Mouse (Mus musculus): ENCODE data around the gene Qtrt2. TPM values are rescaled to one million over a fixed set of nuclear protein-coding genes. Genes with fewer than 3 reads are reported as not detected.

The Qtrt2 gene
- 23.3 and 26.3 TPM in 2 replicates for polyA plus RNA-seq (2014; fragmentation: Nextera tagmentation; extraction: Ambion mirVana)

- no peak for ATAC-seq (ENCODE audit: low FRiP score)
- H3K36me3 ChIP-seq (replicated peaks; ENCODE audit: control insufficient read depth, insufficient read depth), result no peaks in the 10 kb centered on the region
- WGBS, result 75% methylated on average over 6 of the region's 6 CpGs
These were observed at the start of gene Qtrt2 for GRCm38 (mm10) chr16:43926341-43926859. TSS of gene Qtrt2 (minus strand) at chr16:43926809.

GRCm38 (mm10) chr16:43973606-43974220 is 47.1 kb upstream of the Qtrt2 start:
- DNase-seq (ENCODE audit: low spot score) (no peak), ATAC-seq (ENCODE audit: low FRiP score) (no peak)
- H3K4me2 ChIP-seq (replicated peaks), result no peak overlapping the region
- 83% methylated on average over 22 of the region's 22 CpGs for WGBS
- no peak overlapping the region for H3K4me3 ChIP-seq (replicated peaks; ENCODE audit: low read length)
- H3K36me3 ChIP-seq (replicated peaks; ENCODE audit: control insufficient read depth, insufficient read depth), result no peaks in the 10 kb centered on the region
- no peaks in the 10 kb centered on the region for H3K9me3 ChIP-seq (ENCODE audit: control insufficient read depth, low read length)
- no peak overlapping the region for H3K9ac ChIP-seq
- peaks cover 8% of the 10 kb centered on the region; the same call in 1 of the 2 replicates for H3K27me3 ChIP-seq (ENCODE audit: control insufficient read depth, insufficient read depth, low read length)
- no peaks in the 10 kb centered on the region for H3K4me1 ChIP-seq (replicated peaks; ENCODE audit: control insufficient read depth, insufficient read depth, low read length)
- H3K27ac ChIP-seq, result no peak overlapping the region

More at GRCm38 (mm10) chr16:43926341-43926859, at the start of gene Qtrt2:
- DNase-seq (ENCODE audit: low spot score), result no peak
- Histone ChIP-seq H3K9me3 (ENCODE audit: control insufficient read depth, low read length) (no peaks in the 10 kb centered on the region), H3K4me3 (replicated peaks; ENCODE audit: low read length) (no peak within 1 kb of the TSS), H3K27me3 (ENCODE audit: control insufficient read depth, insufficient read depth, low read length) (no peaks in the 10 kb centered on the region), H3K4me1 (replicated peaks; ENCODE audit: control insufficient read depth, insufficient read depth, low read length) (0 out of 2 replicates have a peak, but pooled peaks cover 9% of the 10 kb centered on the region), H3K9ac (no peak within 1 kb of the TSS), H3K4me2 (replicated peaks) (no peak within 1 kb of the TSS), H3K27ac (no peak within 1 kb of the TSS)

GRCm38 (mm10) chr16:43973147-43973546 is 46.5 kb upstream of the Qtrt2 start:
- Histone ChIP-seq H3K27me3 (ENCODE audit: control insufficient read depth, insufficient read depth, low read length) (peaks cover 8% of the 10 kb centered on the region; the same call in 1 of the 2 replicates), H3K9ac (no peak overlapping the region), H3K9me3 (ENCODE audit: control insufficient read depth, low read length) (no peaks in the 10 kb centered on the region), H3K27ac (no peak overlapping the region), H3K4me1 (replicated peaks; ENCODE audit: control insufficient read depth, insufficient read depth, low read length) (no peaks in the 10 kb centered on the region), H3K4me3 (replicated peaks; ENCODE audit: low read length) (no peak overlapping the region), H3K4me2 (replicated peaks) (no peak overlapping the region), H3K36me3 (replicated peaks; ENCODE audit: control insufficient read depth, insufficient read depth) (no peaks in the 10 kb centered on the region)
- DNase-seq (ENCODE audit: low spot score), result no peak
- WGBS, result 93% methylated on average over 11 of the region's 11 CpGs
- no peak for ATAC-seq (ENCODE audit: low FRiP score)

GRCm38 (mm10) chr16:43972391-43972790 is 45.8 kb upstream of the Qtrt2 start:
- peaks cover under 1% of the 10 kb centered on the region; the same call in 1 of the 2 replicates for H3K27me3 ChIP-seq (ENCODE audit: control insufficient read depth, insufficient read depth, low read length)
- 89% methylated on average over 2 of the region's 2 CpGs for WGBS
- ATAC-seq (ENCODE audit: low FRiP score), result no peak

GRCm38 (mm10) chr16:43971741-43972140 is 45.1 kb upstream of the Qtrt2 start:
- ATAC-seq (ENCODE audit: low FRiP score) (no peak), DNase-seq (ENCODE audit: low spot score) (no peak)
- H3K27ac ChIP-seq, result no peak overlapping the region
- H3K4me3 ChIP-seq (replicated peaks; ENCODE audit: low read length), result no peak overlapping the region
- H3K9ac ChIP-seq, result no peak overlapping the region
- no peak overlapping the region for H3K4me2 ChIP-seq (replicated peaks)
- H3K4me1 ChIP-seq (replicated peaks; ENCODE audit: control insufficient read depth, insufficient read depth, low read length), result no peaks in the 10 kb centered on the region
- 95% methylated on average over 9 of the region's 9 CpGs for WGBS
- H3K36me3 ChIP-seq (replicated peaks; ENCODE audit: control insufficient read depth, insufficient read depth), result no peaks in the 10 kb centered on the region
- no peaks in the 10 kb centered on the region for H3K9me3 ChIP-seq (ENCODE audit: control insufficient read depth, low read length)
- no peaks in the 10 kb centered on the region for H3K27me3 ChIP-seq (ENCODE audit: control insufficient read depth, insufficient read depth, low read length)

More at GRCm38 (mm10) chr16:43972391-43972790, 45.8 kb upstream of the Qtrt2 start:
- H3K9me3 ChIP-seq (ENCODE audit: control insufficient read depth, low read length), result no peaks in the 10 kb centered on the region
- DNase-seq (ENCODE audit: low spot score), result no peak
- H3K36me3 ChIP-seq (replicated peaks; ENCODE audit: control insufficient read depth, insufficient read depth), result no peaks in the 10 kb centered on the region
- H3K4me2 ChIP-seq (replicated peaks), result no peak overlapping the region
- no peak overlapping the region for H3K4me3 ChIP-seq (replicated peaks; ENCODE audit: low read length)
- no peak overlapping the region for H3K9ac ChIP-seq
- no peak overlapping the region for H3K27ac ChIP-seq
- no peaks in the 10 kb centered on the region for H3K4me1 ChIP-seq (replicated peaks; ENCODE audit: control insufficient read depth, insufficient read depth, low read length)

GRCm38 (mm10) chr16:43971189-43971588 is 44.6 kb upstream of the Qtrt2 start:
- H3K4me1 ChIP-seq (replicated peaks; ENCODE audit: control insufficient read depth, insufficient read depth, low read length), result no peaks in the 10 kb centered on the region
- WGBS, result 95% methylated on average over 11 of the region's 11 CpGs
- no peaks in the 10 kb centered on the region for H3K27me3 ChIP-seq (ENCODE audit: control insufficient read depth, insufficient read depth, low read length)
- no peaks in the 10 kb centered on the region for H3K9me3 ChIP-seq (ENCODE audit: control insufficient read depth, low read length)
- no peak overlapping the region for H3K9ac ChIP-seq
- DNase-seq (ENCODE audit: low spot score) (no peak), ATAC-seq (ENCODE audit: low FRiP score) (no peak)
- H3K27ac ChIP-seq, result no peak overlapping the region
- H3K4me3 ChIP-seq (replicated peaks; ENCODE audit: low read length), result no peak overlapping the region
- no peaks in the 10 kb centered on the region for H3K36me3 ChIP-seq (replicated peaks; ENCODE audit: control insufficient read depth, insufficient read depth)
- no peak overlapping the region for H3K4me2 ChIP-seq (replicated peaks)

- no peak overlapping the region for H3K4me3 ChIP-seq (replicated peaks; ENCODE audit: low read length)
- H3K9ac ChIP-seq, result no peak overlapping the region
- no peak overlapping the region for H3K27ac ChIP-seq
- H3K9me3 ChIP-seq (ENCODE audit: control insufficient read depth, low read length), result no peaks in the 10 kb centered on the region
- DNase-seq (ENCODE audit: low spot score) (no peak), ATAC-seq (ENCODE audit: low FRiP score) (no peak)
- no peaks in the 10 kb centered on the region for H3K4me1 ChIP-seq (replicated peaks; ENCODE audit: control insufficient read depth, insufficient read depth, low read length)
- 95% methylated on average over 3 of the region's 3 CpGs for WGBS
- no peaks in the 10 kb centered on the region for H3K36me3 ChIP-seq (replicated peaks; ENCODE audit: control insufficient read depth, insufficient read depth)
- no peaks in the 10 kb centered on the region for H3K27me3 ChIP-seq (ENCODE audit: control insufficient read depth, insufficient read depth, low read length)
- no peak overlapping the region for H3K4me2 ChIP-seq (replicated peaks)
These were observed 43.8 kb upstream of the Qtrt2 start for GRCm38 (mm10) chr16:43970426-43970825.

- no peaks in the 10 kb centered on the region for H3K27me3 ChIP-seq (ENCODE audit: control insufficient read depth, insufficient read depth, low read length)
- H3K9me3 ChIP-seq (ENCODE audit: control insufficient read depth, low read length), result no peaks in the 10 kb centered on the region
- WGBS, result 64% methylated on average over 13 of the region's 13 CpGs
- H3K4me1 ChIP-seq (replicated peaks; ENCODE audit: control insufficient read depth, insufficient read depth, low read length), result no peaks in the 10 kb centered on the region
- no peak overlapping the region for H3K4me2 ChIP-seq (replicated peaks)
- ATAC-seq (ENCODE audit: low FRiP score) (peak; percentile 65; the same call in 1 of the 2 replicates), DNase-seq (ENCODE audit: low spot score) (peak; percentile 32)
- H3K27ac ChIP-seq, result peak overlapping the region; percentile 58
- H3K9ac ChIP-seq, result no peak overlapping the region
- H3K36me3 ChIP-seq (replicated peaks; ENCODE audit: control insufficient read depth, insufficient read depth), result no peaks in the 10 kb centered on the region
- H3K4me3 ChIP-seq (replicated peaks; ENCODE audit: low read length), result no peak overlapping the region
These were observed 39.3 kb upstream of the Qtrt2 start for GRCm38 (mm10) chr16:43965781-43966389.

GRCm38 (mm10) chr16:43963780-43964179 is 37.2 kb upstream of the Qtrt2 start:
- Histone ChIP-seq H3K4me1 (replicated peaks; ENCODE audit: control insufficient read depth, insufficient read depth, low read length) (no peaks in the 10 kb centered on the region), H3K27ac (no peak overlapping the region), H3K9ac (no peak overlapping the region), H3K27me3 (ENCODE audit: control insufficient read depth, insufficient read depth, low read length) (no peaks in the 10 kb centered on the region), H3K36me3 (replicated peaks; ENCODE audit: control insufficient read depth, insufficient read depth) (no peaks in the 10 kb centered on the region; the same call in 1 of the 2 replicates), H3K4me3 (replicated peaks; ENCODE audit: low read length) (no peak overlapping the region), H3K9me3 (ENCODE audit: control insufficient read depth, low read length) (no peaks in the 10 kb centered on the region), H3K4me2 (replicated peaks) (no peak overlapping the region)
- 85% methylated on average over 3 of the region's 3 CpGs for WGBS
- no peak for DNase-seq (ENCODE audit: low spot score)
- ATAC-seq (ENCODE audit: low FRiP score), result no peak

All from hindbrain, embryonic 14.5 days (tissue).